Mouse (Mus musculus): ENCODE measurements at regions not wholly inside any gene's neighbourhood (a gene's known extent, or its start where the extent isn't known, plus 50 kb on each side); places are given as distances from the start of the nearest gene placed in this dataset.

DNA sequence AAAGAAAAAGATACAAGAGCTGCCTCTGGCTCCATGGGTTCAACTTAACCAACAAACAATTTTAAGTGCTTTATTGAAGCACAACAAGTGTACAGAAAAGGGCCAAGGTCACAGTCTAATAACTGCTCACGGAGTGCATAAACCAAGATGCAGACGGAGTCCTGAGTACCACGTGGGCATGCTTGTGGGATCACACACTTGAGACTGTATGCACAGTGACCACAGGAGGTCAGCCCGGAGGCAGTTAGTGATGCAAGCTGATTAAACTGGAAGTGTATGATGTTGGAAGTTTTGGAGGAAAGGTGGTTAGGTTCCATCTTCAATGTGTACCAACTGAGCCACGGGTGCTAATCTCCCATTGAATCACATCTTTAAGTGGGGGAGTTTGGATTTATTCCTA is 146.9 kb downstream of the Gm815 start:
- H3K27me3 ChIP-seq (replicated peaks; ENCODE audit: control insufficient read depth, insufficient read depth, low read length), result no peaks in the 10 kb centered on the region
- no peak overlapping the region for H3K27ac ChIP-seq (ENCODE audit: low read depth, low read length)
- no peak overlapping the region for H3K4me3 ChIP-seq (ENCODE audit: low read depth, low read length)
- no peak overlapping the region for H3K4me2 ChIP-seq (replicated peaks; ENCODE audit: low read depth)
- peak; percentile 60 for TF ChIP-seq CTCF (IDR thresholded peaks at IDR 0.05; ENCODE audit: low read depth)
- no peak overlapping the region for H3K9ac ChIP-seq (ENCODE audit: low read depth, low read length)
- WGBS, result 56% methylated on average over 5 of the region's 5 CpGs
- no peak for ATAC-seq
- no peaks in the 10 kb centered on the region for H3K4me1 ChIP-seq (replicated peaks; ENCODE audit: control insufficient read depth, insufficient read depth, low read length)
- no peaks in the 10 kb centered on the region for H3K9me3 ChIP-seq (ENCODE audit: control insufficient read depth)
- H3K36me3 ChIP-seq (ENCODE audit: control insufficient read depth, insufficient read depth), result no peaks in the 10 kb centered on the region

DNA sequence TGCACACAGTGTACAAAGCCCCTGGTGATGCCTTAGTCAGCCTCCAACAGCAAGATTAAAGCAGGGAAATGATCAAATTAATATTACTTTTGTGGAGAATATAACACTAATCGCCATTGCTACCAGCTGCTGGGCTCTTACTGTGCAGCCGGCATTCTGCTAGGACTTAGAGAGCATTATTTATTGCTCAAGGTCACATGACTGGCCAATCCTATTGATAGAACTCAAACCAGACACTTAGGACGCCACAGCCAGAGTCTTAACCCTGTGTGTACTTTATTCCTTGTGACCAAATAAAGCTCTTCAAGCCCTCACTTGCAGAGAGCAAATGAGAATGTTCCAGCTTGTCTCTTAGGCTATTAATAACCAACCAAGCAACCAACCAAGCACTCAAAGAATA is 152.6 kb downstream of the Gm815 start:
- H3K9me3 ChIP-seq (ENCODE audit: control insufficient read depth), result no peaks in the 10 kb centered on the region
- no peak overlapping the region for H3K4me2 ChIP-seq (replicated peaks; ENCODE audit: low read depth)
- H3K27me3 ChIP-seq (replicated peaks; ENCODE audit: control insufficient read depth, insufficient read depth, low read length), result no peaks in the 10 kb centered on the region
- TF ChIP-seq CTCF (IDR thresholded peaks at IDR 0.05; ENCODE audit: low read depth), result no peak
- H3K4me1 ChIP-seq (replicated peaks; ENCODE audit: control insufficient read depth, insufficient read depth, low read length), result no peaks in the 10 kb centered on the region
- ATAC-seq, result no peak
- 10% methylated on average over 3 of the region's 3 CpGs for WGBS
- no peaks in the 10 kb centered on the region for H3K36me3 ChIP-seq (ENCODE audit: control insufficient read depth, insufficient read depth)
- no peak overlapping the region for H3K4me3 ChIP-seq (ENCODE audit: low read depth, low read length)
- H3K27ac ChIP-seq (ENCODE audit: low read depth, low read length), result no peak overlapping the region
- H3K9ac ChIP-seq (ENCODE audit: low read depth, low read length), result no peak overlapping the region

DNA sequence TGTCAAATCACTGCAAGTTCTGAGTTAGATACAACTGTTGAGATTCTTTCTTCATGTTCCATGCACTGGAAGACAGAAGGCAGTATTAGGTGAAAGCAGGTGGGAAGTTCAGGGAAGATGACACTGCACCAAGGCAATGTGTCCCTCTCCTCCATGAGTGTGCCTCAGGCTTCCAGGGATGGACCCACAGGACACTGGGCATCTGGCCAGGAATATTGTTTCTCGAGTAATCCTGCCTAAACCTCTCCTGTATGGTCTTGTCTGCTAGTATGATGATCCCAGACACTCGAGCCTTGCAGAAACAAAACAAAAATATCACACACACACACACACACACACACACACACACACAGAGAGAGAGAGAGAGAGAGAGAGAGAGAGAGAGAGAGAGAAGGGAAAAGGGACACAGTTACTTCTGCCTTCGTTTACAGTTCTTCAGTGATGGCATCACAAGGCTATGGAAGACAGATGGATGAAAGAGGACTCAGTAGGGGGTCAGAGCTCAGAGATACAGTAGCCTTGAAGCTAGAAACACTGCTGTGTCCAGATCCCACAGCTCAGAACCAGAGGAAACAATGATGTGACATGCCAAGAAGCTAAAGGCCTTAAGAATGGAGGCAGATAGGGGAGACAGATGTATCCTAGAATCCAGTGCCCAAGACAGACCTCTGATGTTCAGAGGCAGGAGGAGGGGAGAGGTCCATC is 154.8 kb downstream of the Gm815 start:
- 52% methylated on average over 3 of the region's 3 CpGs for WGBS
- no peak for ATAC-seq
- H3K4me2 ChIP-seq (replicated peaks; ENCODE audit: low read depth), result no peak overlapping the region
- no peaks in the 10 kb centered on the region for H3K4me1 ChIP-seq (replicated peaks; ENCODE audit: control insufficient read depth, insufficient read depth, low read length)
- H3K9me3 ChIP-seq (ENCODE audit: control insufficient read depth), result no peaks in the 10 kb centered on the region
- no peak overlapping the region for H3K27ac ChIP-seq (ENCODE audit: low read depth, low read length)
- no peak for TF ChIP-seq CTCF (IDR thresholded peaks at IDR 0.05; ENCODE audit: low read depth)
- H3K9ac ChIP-seq (ENCODE audit: low read depth, low read length), result no peak overlapping the region
- H3K36me3 ChIP-seq (ENCODE audit: control insufficient read depth, insufficient read depth), result no peaks in the 10 kb centered on the region
- H3K4me3 ChIP-seq (ENCODE audit: low read depth, low read length), result no peak overlapping the region
- no peaks in the 10 kb centered on the region for H3K27me3 ChIP-seq (replicated peaks; ENCODE audit: control insufficient read depth, insufficient read depth, low read length)

DNA sequence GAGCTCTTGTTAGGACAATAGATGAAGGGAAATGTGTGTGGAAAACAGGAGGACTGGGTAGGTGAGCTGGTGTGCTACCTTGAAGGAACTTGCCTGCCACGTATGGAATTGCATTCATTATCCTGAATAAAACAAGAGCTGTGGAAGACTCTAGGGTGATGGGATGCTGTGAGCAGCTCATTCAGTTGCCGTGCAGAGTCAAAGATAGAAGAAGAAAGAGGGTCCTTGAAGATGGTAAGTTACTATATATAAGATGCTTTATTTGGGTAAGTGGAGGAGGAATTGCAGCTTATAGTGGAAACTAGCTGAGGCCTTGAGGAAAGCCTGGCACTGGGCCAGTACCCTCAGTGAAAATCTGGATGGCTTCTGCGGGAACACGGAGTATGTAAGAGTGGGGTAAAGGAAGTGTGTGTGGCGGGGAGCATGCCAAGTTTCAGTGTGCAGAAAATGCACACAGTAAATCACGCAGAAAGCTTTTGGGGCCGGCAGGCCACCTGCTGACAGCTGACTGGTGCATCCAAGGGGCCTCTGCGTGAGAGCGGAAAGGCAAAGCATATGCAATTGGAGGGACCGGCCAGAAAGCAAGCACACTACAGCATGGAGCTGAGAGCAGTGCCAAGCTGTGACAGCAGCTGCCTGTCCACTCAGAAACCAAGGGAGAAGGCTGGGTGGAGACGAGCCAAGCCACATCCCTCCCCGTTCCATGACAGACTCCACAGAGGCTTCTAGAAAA is 149.7 kb upstream of the Vldlr start:
- no peak for TF ChIP-seq CTCF (IDR thresholded peaks at IDR 0.05; ENCODE audit: low read depth)
- Histone ChIP-seq H3K27me3 (replicated peaks; ENCODE audit: control insufficient read depth, insufficient read depth, low read length) (no peaks in the 10 kb centered on the region), H3K36me3 (ENCODE audit: control insufficient read depth, insufficient read depth) (no peaks in the 10 kb centered on the region), H3K9ac (ENCODE audit: low read depth, low read length) (no peak overlapping the region), H3K27ac (ENCODE audit: low read depth, low read length) (no peak overlapping the region), H3K4me2 (replicated peaks; ENCODE audit: low read depth) (no peak overlapping the region), H3K9me3 (ENCODE audit: control insufficient read depth) (no peaks in the 10 kb centered on the region), H3K4me3 (ENCODE audit: low read depth, low read length) (no peak overlapping the region), H3K4me1 (replicated peaks; ENCODE audit: control insufficient read depth, insufficient read depth, low read length) (no peaks in the 10 kb centered on the region)
- 55% methylated on average over 12 of the region's 12 CpGs for WGBS
- no peak for ATAC-seq

DNA sequence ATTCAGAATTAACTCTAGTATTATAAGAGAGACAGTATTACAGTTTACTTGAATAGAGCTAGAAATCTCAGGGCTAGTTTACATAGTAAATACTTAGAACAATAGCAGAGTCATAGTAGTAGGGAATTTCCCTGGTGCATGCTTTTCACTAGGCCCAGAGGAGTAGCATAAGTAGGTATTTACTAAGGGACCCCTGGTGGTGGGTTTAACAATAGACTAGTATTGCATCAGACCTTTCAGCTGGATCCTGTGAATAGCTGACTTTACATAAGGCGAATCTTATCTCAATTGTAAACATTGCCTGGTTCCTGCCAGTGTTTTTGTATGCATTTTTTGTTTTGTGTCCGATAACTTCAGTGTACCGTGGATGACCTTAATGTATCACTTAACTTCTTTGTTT is 143.0 kb upstream of the Vldlr start:
- 67% methylated on average over 3 of the region's 3 CpGs for WGBS
- Histone ChIP-seq H3K27me3 (replicated peaks; ENCODE audit: control insufficient read depth, insufficient read depth, low read length) (no peaks in the 10 kb centered on the region), H3K4me3 (ENCODE audit: low read depth, low read length) (no peak overlapping the region), H3K9ac (ENCODE audit: low read depth, low read length) (no peak overlapping the region), H3K4me2 (replicated peaks; ENCODE audit: low read depth) (no peak overlapping the region), H3K27ac (ENCODE audit: low read depth, low read length) (no peak overlapping the region), H3K36me3 (ENCODE audit: control insufficient read depth, insufficient read depth) (no peaks in the 10 kb centered on the region), H3K4me1 (replicated peaks; ENCODE audit: control insufficient read depth, insufficient read depth, low read length) (no peaks in the 10 kb centered on the region), H3K9me3 (ENCODE audit: control insufficient read depth) (no peaks in the 10 kb centered on the region)
- TF ChIP-seq CTCF (IDR thresholded peaks at IDR 0.05; ENCODE audit: low read depth), result no peak
- ATAC-seq, result no peak

DNA sequence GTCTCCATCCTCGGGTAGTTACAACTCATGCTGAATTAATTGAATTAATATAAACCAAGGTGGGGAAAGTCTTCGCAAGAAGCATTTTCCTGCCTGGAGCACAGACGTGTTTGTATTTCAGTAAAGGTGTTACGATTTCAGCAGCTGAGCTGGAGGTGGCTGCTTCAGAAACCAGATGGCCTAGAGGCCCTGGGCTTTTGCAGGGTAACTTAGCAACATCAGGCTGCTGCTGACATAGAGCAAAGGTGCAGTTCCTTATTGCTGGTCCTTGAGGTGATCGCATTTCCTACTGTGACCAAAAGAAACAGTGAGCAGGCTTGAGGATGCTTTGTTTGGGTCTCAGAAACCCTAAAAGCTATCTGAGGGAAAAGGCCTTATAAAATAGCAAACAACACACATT is 141.3 kb upstream of the Vldlr start:
- H3K9ac ChIP-seq (ENCODE audit: low read depth, low read length), result no peak overlapping the region
- 62% methylated on average over 5 of the region's 5 CpGs for WGBS
- no peaks in the 10 kb centered on the region for H3K36me3 ChIP-seq (ENCODE audit: control insufficient read depth, insufficient read depth)
- no peak overlapping the region for H3K4me2 ChIP-seq (replicated peaks; ENCODE audit: low read depth)
- H3K9me3 ChIP-seq (ENCODE audit: control insufficient read depth), result no peaks in the 10 kb centered on the region
- ATAC-seq, result no peak
- no peak overlapping the region for H3K4me3 ChIP-seq (ENCODE audit: low read depth, low read length)
- no peak overlapping the region for H3K27ac ChIP-seq (ENCODE audit: low read depth, low read length)
- H3K27me3 ChIP-seq (replicated peaks; ENCODE audit: control insufficient read depth, insufficient read depth, low read length), result no peaks in the 10 kb centered on the region
- no peaks in the 10 kb centered on the region for H3K4me1 ChIP-seq (replicated peaks; ENCODE audit: control insufficient read depth, insufficient read depth, low read length)
- no peak for TF ChIP-seq CTCF (IDR thresholded peaks at IDR 0.05; ENCODE audit: low read depth)

All from intestine, postnatal 0 days (tissue).